Mouse (Mus musculus): ENCODE measurements at regions not wholly inside any gene's neighbourhood (a gene's known extent, or its start where the extent isn't known, plus 50 kb on each side); places are given as distances from the start of the nearest gene placed in this dataset.

- TF ChIP-seq CTCF (conservative IDR thresholded peaks at IDR 0.05; ENCODE audit: low read length) (no peak), POU5F1 (IDR thresholded peaks at IDR 0.05; ENCODE audit: borderline replicate concordance, low read length) (no peak)
Observed at GRCm38 (mm10) chr17:27355717-27356116, 151.4 kb upstream of the Lemd2 start.
